Mouse (Mus musculus) ES-E14 (cell line): ENCODE results near the gene Gpr183.

ENCODE experiments used
- CHD2 ChIP-seq: IDR thresholded peaks from 2 replicates; pipeline ENCODE4 v1.6.1; 2014; ENCODE audit warnings: mild to moderate bottlenecking, low read depth, low read length, inconsistent platforms
- HCFC1 ChIP-seq: IDR thresholded peaks from 2 replicates; pipeline ENCODE4 v1.6.1; 2012; ENCODE audit warnings: low read length, inconsistent platforms, borderline replicate concordance; ENCODE audit not compliant: insufficient read depth
- MAFK ChIP-seq: IDR thresholded peaks from 2 replicates; pipeline ENCODE4 v1.6.1; 2014; ENCODE audit warnings: mild to moderate bottlenecking, low read depth, low read length, inconsistent platforms; ENCODE audit not compliant: insufficient read depth
- ZC3H11A ChIP-seq: IDR thresholded peaks from 2 replicates; pipeline ENCODE4 v1.6.1; 2012; ENCODE audit warnings: low read depth, mild to moderate bottlenecking, inconsistent platforms, low read length, borderline replicate concordance

DNA sequence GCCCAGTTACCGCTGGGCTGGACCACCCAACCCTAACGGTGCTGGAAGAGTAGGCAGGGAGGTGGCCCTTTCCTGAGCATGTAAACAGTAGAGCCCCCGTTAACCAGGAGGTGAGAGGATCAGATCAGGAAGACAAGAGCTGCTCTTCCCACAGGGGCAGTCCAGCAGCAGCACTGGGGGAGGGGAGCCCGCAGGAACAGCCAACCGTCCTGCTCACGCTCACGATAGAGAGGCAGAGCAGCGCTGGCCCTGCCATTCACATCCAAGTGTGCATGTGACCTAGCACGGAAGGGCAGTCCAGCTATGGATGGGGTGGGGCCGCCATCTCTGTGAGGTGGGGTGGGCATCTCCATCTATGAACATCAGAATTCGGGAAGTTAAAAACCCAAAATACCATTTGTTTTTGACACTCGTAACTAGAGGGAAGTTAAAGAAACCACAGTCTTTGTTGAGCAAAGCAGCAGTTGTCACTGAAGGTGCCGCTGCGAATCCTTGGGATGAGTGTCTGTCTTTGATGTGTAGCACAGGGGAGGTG, 48.5 kb upstream of the Gpr183 start:
- no peak for TF ChIP-seq HCFC1
- TF ChIP-seq CHD2: no peak
- no peak for TF ChIP-seq ZC3H11A
- no peak for TF ChIP-seq MAFK
